In the genomic region with DNA sequence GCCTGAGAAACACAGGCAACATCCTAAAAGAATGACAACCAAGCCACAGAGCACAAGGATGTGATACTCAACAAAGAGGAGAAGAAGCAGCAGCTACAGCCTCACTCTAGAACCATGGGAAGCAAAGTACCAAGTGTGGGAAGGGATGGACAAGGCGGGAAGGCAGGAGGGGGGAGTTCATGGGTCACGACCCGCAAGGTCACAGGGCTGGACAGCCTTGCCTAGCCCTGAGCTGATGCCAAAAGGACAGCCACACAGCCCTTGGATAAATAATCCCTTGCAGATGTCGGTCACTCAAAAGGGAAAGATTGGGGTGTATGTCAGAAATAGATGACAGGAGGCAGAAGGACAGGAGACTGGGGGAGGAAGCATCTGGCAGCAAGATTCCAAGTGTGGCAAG, we compare ENCODE assay signal across 15 mouse cellular contexts.
"Had no signal": no experiment of that assay in that cellular context is flagged by ENCODE, and none has a peak within 500 bp of the region (broad histone marks: within the 10 kb centered on the region; RNA-seq: fewer than 3 reads in every experiment).

No protein-coding gene starts in this region.

- DNase-seq: liver, postnatal 0 days; lung, adult 2 months; lung, postnatal 14 days; lung, postnatal 36 days; right cerebral cortex, postnatal 14 days; thymus, adult 2 months; thymus, postnatal 25 days; thymus, postnatal 4 days had no signal

- H3K9me3 ChIP-seq: liver, embryonic 15.5 days; lung, embryonic 15.5 days; midbrain, embryonic 13.5 days; midbrain, embryonic 15.5 days; neural tube, embryonic 12.5 days; stomach, embryonic 15.5 days had no signal

- H3K27me3 ChIP-seq: liver, embryonic 15.5 days; lung, embryonic 15.5 days; midbrain, embryonic 13.5 days; midbrain, embryonic 15.5 days; neural tube, embryonic 12.5 days; stomach, embryonic 15.5 days had no signal

- H3K4me3 ChIP-seq: liver, embryonic 15.5 days; lung, embryonic 15.5 days; midbrain, embryonic 13.5 days; midbrain, embryonic 15.5 days; neural tube, embryonic 12.5 days; stomach, embryonic 15.5 days had no signal

- ATAC-seq: liver, postnatal 0 days; lung, postnatal 0 days; midbrain, embryonic 13.5 days; midbrain, embryonic 15.5 days had no signal

- H3K36me3 ChIP-seq: liver, embryonic 15.5 days; lung, embryonic 15.5 days; midbrain, embryonic 13.5 days; midbrain, embryonic 15.5 days; neural tube, embryonic 12.5 days; stomach, embryonic 15.5 days had no signal

- H3K4me1 ChIP-seq: liver, embryonic 15.5 days; midbrain, embryonic 13.5 days; midbrain, embryonic 15.5 days had no signal
